Mouse (Mus musculus): ENCODE results near the gene Ulk1. TPM values are rescaled to one million over a fixed set of nuclear protein-coding genes. Genes with fewer than 3 reads are reported as not detected.

Gene Ulk1
- polyA plus RNA-seq, 2 experiments, result 28.1 to 62.6 TPM

- Histone ChIP-seq H3K27me3 (ENCODE audit: control insufficient read depth, insufficient read depth, low read length) (no peaks in the 10 kb centered on the region), H3K9me3 (ENCODE audit: control insufficient read depth, low read length) (no peaks in the 10 kb centered on the region), H3K4me1 (ENCODE audit: control insufficient read depth, insufficient read depth, low read length) (peaks cover 25% of the 10 kb centered on the region), H3K36me3 (ENCODE audit: control insufficient read depth, insufficient read depth, low read length) (peaks cover 34% of the 10 kb centered on the region), H3K27ac (replicated peaks; ENCODE audit: low read depth, low read length) (no peak overlapping the region), H3K4me2 (replicated peaks; ENCODE audit: low read depth, low read length, severe bottlenecking) (peak overlapping the region; percentile 97), H3K9ac (ENCODE audit: low read depth, low read length, severe bottlenecking) (peak overlapping the region; percentile 94), H3K4me3 (replicated peaks; ENCODE audit: low read length) (peak overlapping the region; percentile 90)
- ATAC-seq (ENCODE audit: low FRiP score, low read depth) (peak; percentile 32; the same call in 1 of the 2 replicates), DNase-seq (ENCODE audit: low spot score) (peak; percentile 82)
- no peak for TF ChIP-seq POLR2A (IDR thresholded peaks at IDR 0.05; ENCODE audit: borderline replicate concordance, extremely low read depth, insufficient read depth, insufficient read length)
- 3% methylated on average over 14 of the region's 14 CpGs for WGBS
Observed at GRCm38 (mm10) chr5:110808061-110808631, 1.8 kb downstream of the Ulk1 start.

GRCm38 (mm10) chr5:110807453-110807852, 2.4 kb downstream of the Ulk1 start:
- Histone ChIP-seq H3K27me3 (ENCODE audit: control insufficient read depth, insufficient read depth, low read length) (no peaks in the 10 kb centered on the region), H3K4me2 (replicated peaks; ENCODE audit: low read depth, low read length, severe bottlenecking) (peak overlapping the region; percentile 97), H3K4me3 (replicated peaks; ENCODE audit: low read length) (peak overlapping the region; percentile 90), H3K36me3 (ENCODE audit: control insufficient read depth, insufficient read depth, low read length) (peaks cover 34% of the 10 kb centered on the region), H3K27ac (replicated peaks; ENCODE audit: low read depth, low read length) (no peak overlapping the region), H3K9ac (ENCODE audit: low read depth, low read length, severe bottlenecking) (peak overlapping the region; percentile 94), H3K9me3 (ENCODE audit: control insufficient read depth, low read length) (no peaks in the 10 kb centered on the region), H3K4me1 (ENCODE audit: control insufficient read depth, insufficient read depth, low read length) (peaks cover 25% of the 10 kb centered on the region)
- 76% methylated on average over 4 of the region's 4 CpGs for WGBS
- DNase-seq (ENCODE audit: low spot score) (no peak), ATAC-seq (ENCODE audit: low FRiP score, low read depth) (no peak)
- TF ChIP-seq POLR2A (IDR thresholded peaks at IDR 0.05; ENCODE audit: borderline replicate concordance, extremely low read depth, insufficient read depth, insufficient read length), result no peak

- DNase-seq (ENCODE audit: low spot score), result no peak
- ATAC-seq (ENCODE audit: low FRiP score, low read depth), result no peak
- H3K4me3 ChIP-seq (replicated peaks; ENCODE audit: low read length), result no peak overlapping the region
- no peak overlapping the region for H3K4me2 ChIP-seq (replicated peaks; ENCODE audit: low read depth, low read length, severe bottlenecking)
- peaks cover 34% of the 10 kb centered on the region for H3K36me3 ChIP-seq (ENCODE audit: control insufficient read depth, insufficient read depth, low read length)
- no peaks in the 10 kb centered on the region for H3K27me3 ChIP-seq (ENCODE audit: control insufficient read depth, insufficient read depth, low read length)
- H3K9ac ChIP-seq (ENCODE audit: low read depth, low read length, severe bottlenecking), result no peak overlapping the region
- no peaks in the 10 kb centered on the region for H3K9me3 ChIP-seq (ENCODE audit: control insufficient read depth, low read length)
- H3K27ac ChIP-seq (replicated peaks; ENCODE audit: low read depth, low read length), result no peak overlapping the region
- WGBS, result 83% methylated on average over 1 of the region's 1 CpGs
- peaks cover 25% of the 10 kb centered on the region for H3K4me1 ChIP-seq (ENCODE audit: control insufficient read depth, insufficient read depth, low read length)
- TF ChIP-seq POLR2A (IDR thresholded peaks at IDR 0.05; ENCODE audit: borderline replicate concordance, extremely low read depth, insufficient read depth, insufficient read length), result no peak
Observed at GRCm38 (mm10) chr5:110806676-110807075, 3.2 kb downstream of the Ulk1 start.

GRCm38 (mm10) chr5:110806154-110806553, 3.7 kb downstream of the Ulk1 start:
- H3K9me3 ChIP-seq (ENCODE audit: control insufficient read depth, low read length), result no peaks in the 10 kb centered on the region
- no peak for TF ChIP-seq POLR2A (IDR thresholded peaks at IDR 0.05; ENCODE audit: borderline replicate concordance, extremely low read depth, insufficient read depth, insufficient read length)
- 79% methylated on average over 4 of the region's 4 CpGs for WGBS
- ATAC-seq (ENCODE audit: low FRiP score, low read depth), result no peak
- H3K9ac ChIP-seq (ENCODE audit: low read depth, low read length, severe bottlenecking), result peak overlapping the region; percentile 12; the same call in 1 of the 2 replicates
- peaks cover 39% of the 10 kb centered on the region for H3K36me3 ChIP-seq (ENCODE audit: control insufficient read depth, insufficient read depth, low read length)
- H3K27me3 ChIP-seq (ENCODE audit: control insufficient read depth, insufficient read depth, low read length), result no peaks in the 10 kb centered on the region
- no peak overlapping the region for H3K27ac ChIP-seq (replicated peaks; ENCODE audit: low read depth, low read length)
- H3K4me2 ChIP-seq (replicated peaks; ENCODE audit: low read depth, low read length, severe bottlenecking), result no peak overlapping the region
- H3K4me1 ChIP-seq (ENCODE audit: control insufficient read depth, insufficient read depth, low read length), result peaks cover 25% of the 10 kb centered on the region
- H3K4me3 ChIP-seq (replicated peaks; ENCODE audit: low read length), result no peak overlapping the region
- DNase-seq (ENCODE audit: low spot score), result no peak

- ATAC-seq (ENCODE audit: low FRiP score, low read depth) (no peak), DNase-seq (ENCODE audit: low spot score) (no peak)
- Histone ChIP-seq H3K4me3 (replicated peaks; ENCODE audit: low read length) (no peak overlapping the region), H3K9ac (ENCODE audit: low read depth, low read length, severe bottlenecking) (no peak overlapping the region), H3K27me3 (ENCODE audit: control insufficient read depth, insufficient read depth, low read length) (no peaks in the 10 kb centered on the region), H3K9me3 (ENCODE audit: control insufficient read depth, low read length) (no peaks in the 10 kb centered on the region), H3K36me3 (ENCODE audit: control insufficient read depth, insufficient read depth, low read length) (peaks cover 57% of the 10 kb centered on the region), H3K4me1 (ENCODE audit: control insufficient read depth, insufficient read depth, low read length) (peaks cover 25% of the 10 kb centered on the region), H3K4me2 (replicated peaks; ENCODE audit: low read depth, low read length, severe bottlenecking) (no peak overlapping the region), H3K27ac (replicated peaks; ENCODE audit: low read depth, low read length) (no peak overlapping the region)
- 73% methylated on average over 7 of the region's 7 CpGs for WGBS
- no peak for TF ChIP-seq POLR2A (IDR thresholded peaks at IDR 0.05; ENCODE audit: borderline replicate concordance, extremely low read depth, insufficient read depth, insufficient read length)
Observed at GRCm38 (mm10) chr5:110804012-110804743, 5.7 kb downstream of the Ulk1 start.
